Mouse (Mus musculus): ENCODE measurements at regions not wholly inside any gene's neighbourhood (a gene's known extent, or its start where the extent isn't known, plus 50 kb on each side); places are given as distances from the start of the nearest gene placed in this dataset.

DNA sequence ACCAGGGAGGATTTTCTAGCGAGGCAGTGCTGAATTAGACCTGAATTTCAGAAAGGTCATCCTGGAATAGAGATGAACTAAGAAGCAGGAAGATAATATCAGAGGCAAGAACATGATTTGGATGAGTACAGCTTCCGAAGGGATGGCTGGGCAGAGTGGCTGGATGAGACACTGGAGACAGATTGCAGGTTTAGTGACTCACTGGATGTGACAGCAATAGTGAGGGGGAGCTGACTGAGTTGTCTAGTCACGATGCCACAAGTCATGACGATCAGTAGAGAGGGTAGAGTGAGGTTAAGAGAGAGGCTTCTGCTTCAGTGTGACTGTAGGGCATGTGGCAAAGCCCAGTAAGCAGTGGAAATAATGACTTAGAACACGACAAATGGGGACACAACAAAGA lies 181.3 kb upstream of the Npy start:
- peak; percentile 25 for DNase-seq

DNA sequence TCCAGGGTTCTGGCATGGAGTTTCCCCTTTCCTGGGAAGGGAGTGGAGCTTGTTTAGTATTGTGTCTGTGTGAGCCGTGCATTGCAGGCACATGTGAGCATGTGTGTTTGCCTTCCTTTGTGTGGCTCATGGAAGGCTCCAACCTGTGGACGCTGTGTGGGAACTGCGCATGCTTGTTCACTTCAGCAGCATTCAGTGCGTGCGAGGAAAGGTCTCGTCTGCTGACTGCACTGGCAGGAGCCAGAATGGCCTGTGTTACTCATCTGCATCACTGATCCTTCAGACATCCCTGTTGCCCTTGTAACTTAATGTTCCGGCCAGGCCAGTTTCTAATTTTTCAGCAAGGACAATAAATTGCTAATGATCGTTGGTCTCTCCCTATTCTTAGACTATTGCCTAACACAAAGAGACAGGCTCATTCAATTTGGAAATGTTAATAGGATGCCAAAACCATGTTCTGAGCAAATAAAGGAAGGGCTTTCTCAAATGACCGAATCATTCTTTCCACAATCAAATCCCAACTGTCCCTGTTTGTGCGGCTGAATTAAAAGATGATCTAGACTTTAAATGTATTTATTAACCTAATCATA lies 167.9 kb upstream of the Npy start:
- DNase-seq: peak; percentile 51

DNA sequence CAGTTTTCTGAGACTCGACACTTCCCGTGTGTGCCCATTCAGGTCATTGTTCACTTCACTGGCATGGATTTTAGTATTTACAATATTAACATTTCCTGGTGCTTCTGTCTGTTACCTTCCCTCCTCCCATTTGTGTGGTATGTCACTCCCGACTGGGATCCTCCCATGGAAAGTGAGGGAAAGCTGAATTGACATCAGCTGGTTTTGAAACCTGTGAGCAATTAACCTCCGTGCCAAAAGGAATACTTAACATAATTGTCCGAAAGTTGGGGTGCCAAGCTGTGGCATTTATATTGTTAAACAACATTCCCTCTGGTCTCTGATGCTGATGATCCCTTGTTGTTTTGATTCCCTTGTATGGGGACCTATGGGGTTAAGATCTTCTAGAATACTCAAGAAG lies 167.3 kb upstream of the Npy start:
- DNase-seq: peak; percentile 26

DNA sequence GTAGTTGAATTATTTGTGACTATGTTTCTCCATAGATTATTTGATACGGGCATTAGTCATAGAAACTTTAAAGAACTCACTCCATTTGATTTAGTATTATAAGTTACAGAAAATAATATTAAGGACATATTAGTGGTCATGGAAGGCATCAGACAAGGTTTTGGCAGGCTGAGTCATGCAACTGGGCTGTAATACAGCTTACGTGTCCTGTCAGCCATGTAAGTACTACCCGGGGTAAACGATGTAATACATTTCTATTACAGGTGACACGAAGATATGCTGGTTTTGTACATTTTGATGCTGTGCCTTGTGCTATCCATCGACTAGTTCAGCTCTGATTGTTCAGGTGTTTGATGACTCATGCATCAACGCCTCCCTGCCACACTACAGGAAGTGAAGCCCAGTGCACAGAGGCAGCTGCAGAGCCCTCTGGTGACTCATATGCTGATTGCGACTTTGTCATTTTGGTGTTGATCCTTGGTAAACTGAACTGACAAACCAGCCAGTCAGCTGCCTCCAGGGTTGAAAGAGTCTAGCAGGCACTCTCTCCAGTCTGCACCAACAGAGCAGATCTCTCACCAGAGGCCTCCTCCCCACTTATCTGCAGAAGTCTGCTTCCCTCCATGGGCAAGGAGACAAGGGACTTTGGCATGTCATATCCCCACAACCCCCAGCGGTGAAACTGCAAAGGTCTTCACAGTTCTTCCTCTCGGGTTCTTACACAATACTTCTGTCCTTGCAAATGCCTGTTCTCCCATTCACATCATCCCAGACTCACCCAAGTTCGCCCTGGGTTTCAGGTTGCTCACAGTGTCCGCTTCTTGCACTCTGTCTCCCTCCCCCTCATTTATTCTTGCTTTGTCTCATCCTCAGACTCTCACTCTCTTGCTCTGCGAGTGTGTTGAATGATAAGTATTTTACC lies 165.9 kb upstream of the Npy start:
- DNase-seq: peak; percentile 29

DNA sequence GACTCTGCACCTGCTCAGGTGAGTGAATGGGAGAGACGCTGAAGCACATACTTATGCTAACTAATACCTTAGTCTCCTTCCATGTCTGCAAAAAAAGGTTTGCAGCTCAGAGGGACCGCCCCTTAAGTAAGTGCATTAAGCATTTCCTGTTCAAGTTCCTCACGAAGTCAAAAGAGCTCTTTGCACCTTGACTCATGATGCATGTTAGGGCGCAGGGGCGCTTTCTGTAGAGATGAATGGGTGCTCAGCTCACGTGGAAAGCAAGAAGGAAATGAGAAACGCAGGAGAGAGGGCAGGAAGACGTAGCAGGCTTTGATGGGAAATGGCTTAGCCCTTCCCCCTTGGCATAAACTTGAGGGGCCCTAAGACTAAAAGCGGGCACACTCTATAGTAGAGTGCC lies 164.5 kb upstream of the Npy start:
- no peak for DNase-seq

DNA sequence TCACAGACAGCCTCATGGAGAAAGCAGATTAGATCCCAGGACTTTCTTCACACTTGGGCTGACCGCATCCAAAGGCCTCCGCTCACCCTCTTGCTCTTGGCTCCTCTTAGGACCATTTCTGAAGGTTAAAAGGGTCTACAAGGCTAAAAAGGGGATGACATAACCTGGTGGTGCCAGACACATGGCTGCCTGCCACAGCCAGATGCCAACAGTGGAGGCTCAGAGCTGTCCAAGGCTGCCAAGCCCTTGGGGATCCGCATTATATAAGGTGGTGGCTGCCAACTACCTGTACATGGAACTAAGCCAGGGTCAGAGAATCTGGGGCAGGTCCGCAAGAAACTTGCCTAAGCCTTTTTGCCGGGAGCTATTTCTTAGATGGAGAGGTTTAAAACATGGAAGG lies 151.5 kb upstream of the Npy start:
- DNase-seq: no peak

DNA sequence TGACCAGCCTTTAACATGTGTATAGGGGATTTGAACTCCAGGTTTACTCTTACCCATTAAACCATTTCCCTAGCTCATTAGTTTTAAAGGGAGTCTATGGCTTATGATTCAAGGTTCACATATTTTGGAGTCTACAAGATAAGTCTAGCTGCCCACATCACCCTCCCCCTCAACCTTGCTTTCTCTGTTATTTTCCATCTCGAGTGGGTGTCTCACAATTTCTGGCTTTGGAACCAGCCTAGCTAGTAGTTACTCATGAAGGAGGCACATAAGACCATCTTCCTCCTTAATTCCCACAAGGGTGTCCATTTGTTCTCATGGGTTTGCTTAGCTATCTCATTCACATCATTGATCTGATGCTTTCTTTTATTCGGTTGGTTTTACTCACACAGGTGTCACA lies 150.6 kb upstream of the Npy start:
- no peak for DNase-seq

DNA sequence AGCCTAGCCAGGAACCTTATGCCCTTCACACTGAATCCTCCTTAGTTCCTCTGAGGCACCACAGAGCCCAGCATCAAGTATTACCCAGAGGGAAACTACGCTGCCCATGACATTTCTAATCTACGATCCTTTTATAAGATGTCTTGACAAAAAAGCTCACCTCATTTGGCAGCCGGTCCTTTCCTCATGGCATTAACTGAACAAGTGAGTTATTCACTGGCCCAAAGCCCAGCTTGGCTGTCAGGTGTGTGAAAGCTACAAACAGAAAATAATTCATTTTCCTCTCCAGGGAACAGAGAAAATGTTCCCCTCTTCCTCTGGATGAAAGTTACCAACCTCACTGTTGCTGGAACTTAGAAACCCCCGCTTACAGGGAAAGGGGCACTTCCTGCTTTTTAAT lies 135.7 kb upstream of the Npy start:
- DNase-seq: no peak

DNA sequence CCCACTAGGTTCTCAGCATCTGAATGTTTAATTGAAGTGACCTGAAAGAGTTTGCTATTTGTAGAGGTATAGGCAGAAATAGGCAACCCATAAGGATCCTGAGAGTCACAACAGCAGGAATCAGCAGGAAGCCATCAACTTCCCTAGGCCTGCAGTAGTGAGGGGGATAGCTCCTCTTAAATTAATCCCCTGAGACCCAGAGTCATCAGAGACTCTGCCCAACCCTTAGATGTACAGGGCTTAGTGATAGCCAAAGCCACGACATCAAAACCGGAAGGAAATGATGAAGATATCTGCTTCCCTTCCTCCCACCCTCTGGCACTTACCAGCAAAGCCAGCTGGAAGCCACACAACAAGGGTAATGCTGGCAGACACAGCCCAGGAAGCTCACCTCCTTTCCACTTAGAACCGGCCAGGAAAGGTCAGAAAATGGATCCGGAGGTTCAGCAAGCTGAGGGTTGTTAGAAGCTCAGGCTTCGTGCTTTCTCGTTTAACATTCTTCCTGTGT lies 130.4 kb upstream of the Npy start:
- DNase-seq: no peak

DNA sequence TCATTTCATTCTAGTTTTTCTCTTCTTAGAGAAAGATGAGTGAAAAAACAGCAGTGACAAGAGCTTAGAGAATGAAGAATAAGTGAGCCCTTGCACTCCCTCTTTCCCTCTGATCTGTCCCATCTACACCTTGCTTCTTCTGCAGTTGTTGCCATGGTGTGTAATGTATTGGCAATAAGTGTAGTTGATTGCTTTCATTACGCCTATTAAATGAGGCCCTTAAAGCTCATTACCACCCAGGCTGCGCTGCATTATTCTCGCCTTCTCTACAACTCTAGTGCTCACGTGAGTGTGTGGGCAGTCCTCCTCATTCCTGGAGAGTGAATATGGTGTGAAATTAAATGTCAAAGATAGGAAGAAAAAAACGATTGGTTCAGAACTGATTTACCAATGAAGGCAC lies 127.7 kb upstream of the Npy start:
- peak; percentile 52 for DNase-seq

DNA sequence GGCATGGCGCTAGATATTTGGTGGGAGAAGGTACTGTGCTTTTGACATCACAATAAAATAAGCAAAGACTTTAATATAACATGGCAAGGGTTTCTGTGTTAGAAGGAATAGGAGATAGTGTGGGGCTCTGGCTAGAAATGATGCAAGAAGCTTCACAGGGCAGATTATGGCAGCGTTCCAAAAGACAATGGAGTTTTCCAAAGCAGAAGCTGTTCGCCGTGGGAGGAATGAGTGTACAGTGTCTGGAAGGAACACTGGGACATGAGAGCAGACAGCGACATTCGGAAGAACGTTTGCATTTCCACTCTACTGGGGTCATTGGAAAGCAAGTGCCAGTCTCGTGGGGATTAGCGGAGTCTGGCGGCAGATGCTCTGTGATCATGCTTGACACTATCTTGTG lies 125.5 kb upstream of the Npy start:
- peak; percentile 13 for DNase-seq

DNA sequence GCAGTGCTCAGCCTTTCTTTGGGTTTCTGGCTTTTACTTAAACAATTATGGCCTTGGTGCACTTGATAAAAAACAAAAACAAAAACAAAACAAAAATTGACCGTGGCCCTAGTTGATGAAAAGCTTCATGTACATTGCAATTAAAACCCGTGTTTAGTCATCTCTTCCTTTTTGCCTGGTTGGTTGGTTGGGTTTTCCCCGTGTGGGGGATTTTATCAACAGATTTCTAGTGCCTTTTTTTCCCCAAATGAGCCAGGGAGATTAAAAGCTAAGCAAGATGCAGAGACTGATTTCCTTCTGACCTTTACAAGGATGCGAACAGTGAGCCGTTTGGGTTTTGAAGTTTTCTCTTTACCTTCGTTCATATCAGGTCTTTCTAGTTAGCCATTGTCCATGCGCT lies 121.1 kb upstream of the Npy start:
- DNase-seq: no peak

DNA sequence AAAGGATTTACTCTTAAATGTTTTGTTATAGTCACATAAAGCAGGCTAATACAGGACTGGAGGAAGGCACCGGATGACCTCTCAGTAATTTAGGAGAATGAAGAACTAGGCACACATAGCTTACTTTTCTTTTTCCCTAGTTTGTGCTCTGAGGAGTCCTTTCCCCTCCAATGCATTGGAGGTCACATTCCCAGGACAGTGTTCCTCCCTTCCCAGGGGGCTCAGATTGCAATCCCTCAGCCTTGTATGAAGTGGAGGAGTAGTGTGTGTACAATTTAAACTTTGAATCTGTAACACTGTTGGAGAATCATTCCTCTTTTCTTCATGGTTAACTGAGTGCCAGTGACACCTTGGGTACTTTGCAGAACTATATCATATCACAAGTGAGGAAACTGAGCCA lies 109.5 kb upstream of the Npy start:
- no peak for DNase-seq

DNA sequence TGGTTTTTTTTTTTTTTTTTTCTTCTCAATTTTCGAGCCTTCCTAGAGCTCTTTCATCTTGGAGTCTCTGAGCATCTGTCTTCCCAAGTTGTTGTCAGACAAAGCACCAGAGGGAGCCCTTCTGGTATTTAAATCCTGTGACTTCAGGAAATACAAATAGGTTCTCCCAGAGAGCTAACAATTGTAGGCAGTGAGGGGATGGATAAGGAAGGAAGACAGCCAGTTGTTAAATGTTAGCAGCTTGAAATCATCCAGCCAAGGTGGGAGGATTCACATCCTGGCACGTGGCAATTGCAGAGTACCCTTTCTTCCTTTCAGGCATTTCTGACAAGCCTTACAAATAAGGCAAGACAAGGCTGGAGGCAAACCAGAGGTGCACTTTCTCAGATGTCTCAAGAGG lies 106.0 kb upstream of the Npy start:
- DNase-seq: peak; percentile 46

DNA sequence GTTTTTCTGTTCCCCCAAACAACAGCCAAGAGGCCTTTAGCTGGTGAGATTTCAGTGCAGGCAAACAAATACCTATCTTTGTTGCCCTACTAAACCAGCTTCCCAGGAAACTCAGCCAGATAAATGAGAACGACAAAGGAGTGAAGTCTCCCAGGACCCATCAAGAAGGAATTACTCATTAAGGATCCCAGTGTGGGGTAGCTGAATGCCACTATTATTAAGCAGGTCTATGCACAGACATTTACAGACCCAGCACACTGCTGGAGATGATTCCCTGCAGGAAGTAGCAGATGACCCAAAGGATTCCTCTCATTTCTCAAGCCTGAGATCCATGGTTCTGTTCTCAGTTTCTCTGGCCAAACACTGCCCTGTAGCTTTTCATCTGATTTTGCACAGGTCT lies 105.6 kb upstream of the Npy start:
- no peak for DNase-seq

DNA sequence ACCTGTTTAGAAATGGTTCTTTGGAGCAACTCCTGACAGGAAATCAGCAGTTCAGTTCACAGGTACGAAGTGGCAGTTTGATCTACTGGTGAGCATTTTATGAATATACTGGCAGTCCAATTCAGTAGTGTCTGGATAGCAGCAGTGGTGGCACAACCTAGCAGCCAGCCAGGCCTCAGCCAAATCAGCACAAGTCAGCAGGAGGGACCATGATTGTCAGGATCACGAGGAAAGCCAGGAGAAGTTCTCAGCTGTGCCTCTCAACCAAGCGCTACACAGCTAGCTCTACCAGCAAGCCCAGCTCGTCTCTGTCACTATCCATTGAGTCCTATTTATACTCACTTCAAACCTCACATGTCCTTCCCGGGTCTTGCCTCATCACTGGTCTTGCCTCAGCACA lies 89.3 kb upstream of the Npy start:
- no peak for DNase-seq

DNA sequence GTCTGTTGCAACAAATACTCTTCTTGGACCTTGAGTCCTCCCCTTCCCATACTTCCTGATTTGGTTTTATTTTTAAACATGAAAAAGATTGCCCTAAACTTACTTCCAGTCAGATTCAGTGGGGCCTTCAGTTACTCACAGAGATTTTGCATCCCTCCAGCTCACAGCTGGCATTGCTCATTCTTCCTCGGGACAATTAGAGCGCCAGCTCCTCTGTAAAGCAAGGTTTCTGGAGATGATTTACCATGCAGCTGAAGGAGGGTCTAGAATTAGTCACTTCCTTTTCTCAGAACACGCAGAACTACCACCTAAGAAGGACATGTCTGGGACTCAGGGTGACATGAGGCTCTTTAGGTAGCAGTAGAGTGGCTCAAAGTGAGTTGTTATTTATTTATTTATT lies 79.4 kb upstream of the Npy start:
- DNase-seq: no peak

DNA sequence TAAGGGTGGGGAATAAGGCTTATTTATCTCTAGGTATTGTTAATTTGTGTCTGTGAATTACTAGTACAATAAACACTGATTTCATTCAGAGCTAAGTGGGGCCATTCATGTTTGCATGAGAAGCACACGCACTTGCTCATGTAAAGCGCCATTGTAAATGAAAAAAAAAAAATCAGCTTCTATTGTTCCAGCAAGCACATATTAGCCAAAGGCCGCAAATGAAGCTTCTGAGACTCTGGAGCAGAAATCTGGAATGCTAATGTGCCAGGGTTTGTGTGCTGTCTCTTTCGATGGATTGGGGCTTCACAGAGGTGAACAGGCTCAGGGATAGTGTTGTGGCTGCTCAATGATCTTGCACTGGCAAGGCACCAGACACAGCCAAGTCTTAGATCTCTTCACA lies 77.2 kb upstream of the Npy start:
- peak; percentile 47 for DNase-seq

DNA sequence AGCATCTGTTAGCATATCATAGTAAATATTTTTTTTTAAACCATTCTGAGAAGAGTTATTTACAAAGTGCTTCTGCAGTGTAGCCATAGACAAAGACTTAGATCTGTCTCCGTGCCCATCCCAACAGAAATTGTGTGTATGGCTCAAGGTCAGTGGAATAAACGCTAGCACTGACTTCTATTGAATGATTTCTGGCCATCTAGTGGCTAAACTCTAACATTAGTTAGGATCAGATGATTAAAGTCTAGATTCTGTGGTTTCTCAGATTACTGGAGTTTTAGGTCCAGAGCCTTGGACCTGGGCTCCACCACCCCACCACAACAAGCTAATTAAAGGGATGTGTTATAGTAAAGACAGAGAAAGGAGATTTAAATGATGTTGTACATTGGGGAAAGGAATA lies 72.0 kb upstream of the Npy start:
- no peak for DNase-seq

DNA sequence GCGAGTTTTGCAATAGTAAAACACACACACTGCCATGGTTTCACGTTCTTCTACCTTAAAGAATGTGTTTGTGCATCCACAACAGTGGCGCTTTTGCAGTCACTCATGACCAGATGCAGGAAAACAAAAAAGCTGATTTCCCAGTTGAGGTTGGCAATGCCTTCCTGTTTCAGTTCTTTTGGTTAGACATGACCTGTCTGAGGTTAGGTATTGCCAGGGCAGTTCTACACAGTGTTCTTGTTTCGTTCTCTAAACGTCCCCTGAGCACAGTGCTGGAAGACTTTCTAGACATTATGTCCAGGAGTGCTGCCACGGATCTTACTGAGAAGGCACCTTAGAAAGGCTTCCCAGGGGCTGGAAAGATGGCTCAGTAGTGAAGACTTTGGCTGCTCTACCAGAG lies 62.9 kb upstream of the Npy start:
- no peak for DNase-seq

DNA sequence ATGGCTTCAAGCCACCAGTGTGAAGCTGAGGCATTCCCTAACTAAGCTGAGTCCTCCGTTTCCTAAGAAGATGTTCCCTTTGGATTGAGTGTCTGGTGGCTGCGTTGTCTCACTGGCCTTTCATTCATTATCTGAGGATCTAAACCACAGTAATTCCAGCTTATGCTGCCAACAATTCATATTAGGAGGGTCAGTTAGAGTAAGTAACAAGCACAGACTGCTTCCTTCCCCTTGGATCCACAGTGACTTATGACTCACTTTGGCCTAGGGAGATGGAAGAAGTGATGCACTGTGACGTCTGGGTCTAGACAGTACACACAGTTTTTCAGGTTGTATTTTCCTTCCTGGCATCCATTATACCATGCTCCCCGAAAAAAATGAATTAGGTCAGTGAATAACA lies 57.8 kb upstream of the Npy start:
- no peak for DNase-seq

DNA sequence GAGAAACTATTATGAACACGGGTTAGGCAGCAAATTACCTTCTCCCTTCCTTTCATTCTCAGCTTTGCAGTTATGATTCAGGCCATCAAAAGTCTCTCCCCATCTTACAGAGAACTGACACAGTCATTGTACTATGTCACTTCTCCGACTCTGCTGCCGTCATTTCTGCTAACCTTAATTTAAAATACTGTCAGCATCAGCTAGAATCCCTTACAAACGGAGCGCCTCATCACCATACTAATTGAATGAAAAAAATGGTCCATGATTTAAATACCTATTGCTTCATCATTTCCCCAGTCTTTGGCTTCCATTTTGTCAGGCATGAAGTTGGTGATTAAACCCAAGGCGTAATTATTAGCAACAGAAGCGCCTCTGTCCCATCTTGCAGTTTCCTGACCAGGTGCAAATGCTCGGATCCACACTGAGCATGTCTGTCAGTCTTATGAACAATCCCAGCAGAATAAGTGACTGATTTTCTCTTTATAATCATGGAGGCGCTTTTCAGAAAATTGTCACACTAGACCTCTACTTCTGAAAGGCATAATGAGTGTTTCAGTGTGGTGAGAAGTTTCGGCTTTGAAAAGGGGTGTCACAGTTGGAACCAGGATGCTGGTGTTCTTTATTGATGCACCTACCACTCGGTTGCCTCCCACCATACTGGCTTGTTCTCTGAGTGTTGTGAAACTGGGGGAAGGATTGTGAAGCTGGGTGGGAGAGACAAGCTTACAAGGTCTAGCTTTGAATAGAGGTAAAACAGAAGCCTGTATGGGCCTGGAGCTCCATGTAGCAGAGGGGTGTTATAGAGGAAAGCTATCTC lies 52.4 kb upstream of the Npy start:
- no peak for DNase-seq

Measured in retina, postnatal 1 day (tissue).